17 mouse cellular contexts compared by ENCODE assay signal in the genomic region with DNA sequence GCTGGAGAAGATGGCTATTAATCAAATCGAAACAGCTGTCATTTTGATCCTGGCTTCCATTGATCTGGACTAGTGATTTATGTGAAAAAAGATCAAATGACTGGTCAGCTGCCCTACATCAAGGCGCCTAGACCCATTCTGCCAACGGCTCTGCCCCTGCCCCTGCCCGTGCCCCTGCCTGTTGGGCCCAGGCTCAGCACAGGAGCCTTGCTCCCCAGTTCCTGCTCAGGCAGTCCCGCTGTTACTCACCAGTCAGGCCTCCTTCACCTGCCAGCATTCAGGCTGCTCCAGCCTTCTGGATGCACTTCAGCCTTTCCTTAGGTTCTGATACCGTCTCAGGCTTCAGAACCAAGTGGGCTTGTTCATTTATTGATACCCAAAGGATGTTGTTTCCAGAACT. TPM values are rescaled to one million over a fixed set of nuclear protein-coding genes. Genes with fewer than 3 reads are reported as not detected.
DNase-seq lines count a peak whose midpoint lies in the region; ATAC-seq lines count a peak whose summit lies in the region.
"Had no signal": no experiment of that assay in that cellular context is flagged by ENCODE, and none has a peak within 500 bp of the region (broad histone marks: within the 10 kb centered on the region; RNA-seq: fewer than 3 reads in every experiment).

No protein-coding gene starts in this region.

- H3K9ac ChIP-seq in forebrain, embryonic 13.5 days, result no peak overlapping the region
- no peak overlapping the region for H3K9ac ChIP-seq in forebrain, embryonic 11.5 days (ENCODE audit: low read length)
- H3K9ac ChIP-seq in liver, embryonic 13.5 days, result peak overlapping the region; percentile 65
- H3K9ac ChIP-seq: embryonic facial prominence, embryonic 12.5 days had no signal

- no peaks in the 10 kb centered on the region for H3K27me3 ChIP-seq in forebrain, embryonic 13.5 days
- H3K27me3 ChIP-seq in forebrain, embryonic 11.5 days (ENCODE audit: control insufficient read depth, insufficient read depth, low read length), result no peaks in the 10 kb centered on the region
- H3K27me3 ChIP-seq in liver, embryonic 13.5 days, result peaks cover 3% of the 10 kb centered on the region
- H3K27me3 ChIP-seq: embryonic facial prominence, embryonic 12.5 days; megakaryocyte, embryonic 14.5 days had no signal

- H3K36me3 ChIP-seq in forebrain, embryonic 13.5 days (ENCODE audit: poor library complexity, severe bottlenecking), result peaks cover 13% of the 10 kb centered on the region; the same call in 1 of the 2 replicates
- no peaks in the 10 kb centered on the region for H3K36me3 ChIP-seq in forebrain, embryonic 11.5 days (ENCODE audit: control insufficient read depth, insufficient read depth, low read length)
- H3K36me3 ChIP-seq in liver, embryonic 13.5 days, result peaks cover 38% of the 10 kb centered on the region
- H3K36me3 ChIP-seq: embryonic facial prominence, embryonic 12.5 days had no signal

- H3K27ac ChIP-seq in forebrain, embryonic 13.5 days, result no peak overlapping the region
- no peak overlapping the region for H3K27ac ChIP-seq in forebrain, embryonic 11.5 days (ENCODE audit: low read depth, low read length)
- H3K27ac ChIP-seq in brown adipose tissue, adult 24 weeks (replicated peaks; ENCODE audit: low read depth, low read length), result peak overlapping the region; percentile 78
- peak overlapping the region; percentile 92 for H3K27ac ChIP-seq in liver, embryonic 13.5 days
- H3K27ac ChIP-seq: embryonic facial prominence, embryonic 12.5 days; limb, embryonic 10.5 days had no signal

- WGBS in forebrain, embryonic 13.5 days, result 85% methylated on average over 6 of the region's 6 CpGs
- WGBS in forebrain, embryonic 11.5 days, result 91% methylated on average over 6 of the region's 6 CpGs
- 76% methylated on average over 6 of the region's 6 CpGs for WGBS in liver, embryonic 13.5 days (ENCODE audit: insufficient replicate concordance)

- no peak for ATAC-seq in forebrain, embryonic 13.5 days
- ATAC-seq in forebrain, embryonic 11.5 days (replicated peaks; ENCODE audit: low FRiP score), result no peak
- ATAC-seq in liver, embryonic 13.5 days (ENCODE audit: low read depth), result no peak

- DNase-seq in forebrain, embryonic 11.5 days (ENCODE audit: low spot score), result no peak
- DNase-seq in kidney, adult 18-20 months, result peak; percentile 28
- DNase-seq in kidney, adult 9 months, result no peak
- no peak for DNase-seq in liver, embryonic 13.5 days
- DNase-seq in layer of hippocampus, postnatal 14 days (ENCODE audit: low spot score in 2 of 2), result no peak
- no peak for DNase-seq in neural tube, embryonic 10.5 days (ENCODE audit: extremely low spot score, low spot score)
- DNase-seq: cerebellum, postnatal 10 days; gastrocnemius, postnatal 36 days; layer of hippocampus, adult 9-11 months; lung, adult 2 months; midbrain, embryonic 14.5 days; thymus, postnatal 25 days had no signal

- H3K4me1 ChIP-seq in forebrain, embryonic 13.5 days, result peaks cover 65% of the 10 kb centered on the region
- peaks cover 11% of the 10 kb centered on the region for H3K4me1 ChIP-seq in forebrain, embryonic 11.5 days (replicated peaks; ENCODE audit: control insufficient read depth, insufficient read depth, low read length)
- H3K4me1 ChIP-seq in brown adipose tissue, adult 24 weeks (ENCODE audit: control insufficient read depth, insufficient read depth, insufficient read length, low read length), result peaks cover 62% of the 10 kb centered on the region
- peaks cover 93% of the 10 kb centered on the region for H3K4me1 ChIP-seq in liver, embryonic 13.5 days (replicated peaks)

- 0 out of 2 replicates have a peak overlapping the region, but pooled peaks have one; percentile 15 for H3K4me2 ChIP-seq in forebrain, embryonic 13.5 days
- no peak overlapping the region for H3K4me2 ChIP-seq in forebrain, embryonic 11.5 days (ENCODE audit: low read depth, low read length, severe bottlenecking)
- peak overlapping the region; percentile 69 for H3K4me2 ChIP-seq in liver, embryonic 13.5 days
- H3K4me2 ChIP-seq: embryonic facial prominence, embryonic 12.5 days had no signal

- no peak overlapping the region for H3K4me3 ChIP-seq in forebrain, embryonic 13.5 days
- H3K4me3 ChIP-seq in forebrain, embryonic 11.5 days (ENCODE audit: low read depth, low read length), result no peak overlapping the region
- no peak overlapping the region for H3K4me3 ChIP-seq in brown adipose tissue, adult 24 weeks (ENCODE audit: insufficient read depth, low read depth, low read length)
- H3K4me3 ChIP-seq in liver, embryonic 13.5 days (replicated peaks), result no peak overlapping the region
- H3K4me3 ChIP-seq: embryonic facial prominence, embryonic 12.5 days; limb, embryonic 10.5 days; megakaryocyte, embryonic 14.5 days had no signal

- no peaks in the 10 kb centered on the region for H3K9me3 ChIP-seq in forebrain, embryonic 13.5 days (replicated peaks)
- no peaks in the 10 kb centered on the region for H3K9me3 ChIP-seq in forebrain, embryonic 11.5 days (ENCODE audit: control insufficient read depth, low read length)
- H3K9me3 ChIP-seq in liver, embryonic 13.5 days (replicated peaks), result no peaks in the 10 kb centered on the region
- H3K9me3 ChIP-seq: embryonic facial prominence, embryonic 12.5 days; limb, embryonic 10.5 days; megakaryocyte, embryonic 14.5 days had no signal

RNA-seq across cellular contexts. Expression of gene Shb, which starts 8.9 kb away (rescaled TPM):
- polyA plus RNA-seq in forebrain, embryonic 13.5 days (2015; fragmentation: Nextera tagmentation; extraction: Ambion mirVana), result 6.5 and 7.2 TPM in 2 replicates
- 8.2 and 9.7 TPM in 2 replicates for polyA plus RNA-seq in forebrain, embryonic 11.5 days (2014; fragmentation: Nextera tagmentation; extraction: Ambion mirVana)
- 17.1 and 23.1 TPM in 2 replicates for polyA plus RNA-seq in brown adipose tissue, adult 24 weeks (2012; ENCODE audit: insufficient read depth, insufficient read length, missing spikeins)
- 2.3 and 3.0 TPM in 2 replicates for polyA plus RNA-seq in liver, embryonic 13.5 days (2015; fragmentation: Nextera tagmentation; extraction: Ambion mirVana)
- 10 to 100 TPM; 21.5 to 24.9 TPM for total RNA-seq in layer of hippocampus, postnatal 14 days (2021)

Comparison
In these comparisons a context has a peak if more than half of its experiments do, and no peak if none do; other contexts are left out.
1. H3K27ac ChIP-seq: peak in brown adipose tissue, adult 24 weeks (single experiment) and liver, embryonic 13.5 days (single experiment); none in forebrain, embryonic 13.5 days (single experiment) and forebrain, embryonic 11.5 days (single experiment).